Mouse (Mus musculus) brain, adult 2 months (tissue): ENCODE results near the gene Rcn3.

ENCODE experiments used
- DNase-seq: peaks from one replicate; pipeline ENCODE4 v3.0.0; 2011; ENCODE audit warnings: low read depth, low spot score

Rcn3 gene

DNA sequence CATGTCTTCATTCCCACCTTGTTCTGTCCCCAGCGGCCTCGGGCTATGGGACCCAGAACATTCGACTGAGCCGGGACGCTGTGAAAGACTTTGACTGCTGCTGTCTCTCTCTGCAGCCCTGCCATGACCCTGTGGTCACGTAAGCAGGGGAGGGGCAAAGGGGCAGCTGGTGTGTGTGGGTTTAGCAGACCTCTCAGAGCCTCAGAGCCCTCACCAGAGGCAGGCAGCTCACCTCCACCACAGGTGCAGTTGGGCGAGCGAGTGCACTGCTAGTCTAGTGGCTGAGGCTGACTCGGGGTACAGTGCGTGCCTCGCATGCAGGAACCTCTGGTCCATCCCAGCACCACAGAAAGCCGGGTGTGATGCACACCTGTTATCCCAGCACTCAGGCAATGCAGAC, 18.1 kb downstream of the Rcn3 start:
- no peak for DNase-seq

GRCm38 (mm10) chr7:45073171-45073707, 18.8 kb downstream of the Rcn3 start:
- DNase-seq, result no peak

GRCm38 (mm10) chr7:45072230-45072629, 19.8 kb downstream of the Rcn3 start:
- DNase-seq, result peak; percentile 62

- no peak for DNase-seq
Observed at GRCm38 (mm10) chr7:45069671-45070070, 22.4 kb downstream of the Rcn3 start.

DNA sequence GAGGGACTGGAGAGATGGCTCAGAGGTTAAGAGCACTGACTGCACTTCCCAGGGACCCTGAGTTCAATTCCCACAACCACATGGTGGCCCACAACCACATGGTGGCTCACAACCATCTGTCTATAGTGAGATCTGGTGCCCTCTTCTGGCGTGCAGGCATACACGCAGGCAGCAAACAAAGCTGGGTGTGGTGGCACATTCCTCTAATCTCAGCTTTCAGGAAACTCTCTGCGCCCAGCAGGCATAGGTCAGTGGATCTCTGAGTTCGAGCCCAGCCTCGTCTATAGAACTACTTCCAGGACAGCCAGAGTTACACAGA, 24.1 kb downstream of the Rcn3 start:
- peak; percentile 53 for DNase-seq

DNA sequence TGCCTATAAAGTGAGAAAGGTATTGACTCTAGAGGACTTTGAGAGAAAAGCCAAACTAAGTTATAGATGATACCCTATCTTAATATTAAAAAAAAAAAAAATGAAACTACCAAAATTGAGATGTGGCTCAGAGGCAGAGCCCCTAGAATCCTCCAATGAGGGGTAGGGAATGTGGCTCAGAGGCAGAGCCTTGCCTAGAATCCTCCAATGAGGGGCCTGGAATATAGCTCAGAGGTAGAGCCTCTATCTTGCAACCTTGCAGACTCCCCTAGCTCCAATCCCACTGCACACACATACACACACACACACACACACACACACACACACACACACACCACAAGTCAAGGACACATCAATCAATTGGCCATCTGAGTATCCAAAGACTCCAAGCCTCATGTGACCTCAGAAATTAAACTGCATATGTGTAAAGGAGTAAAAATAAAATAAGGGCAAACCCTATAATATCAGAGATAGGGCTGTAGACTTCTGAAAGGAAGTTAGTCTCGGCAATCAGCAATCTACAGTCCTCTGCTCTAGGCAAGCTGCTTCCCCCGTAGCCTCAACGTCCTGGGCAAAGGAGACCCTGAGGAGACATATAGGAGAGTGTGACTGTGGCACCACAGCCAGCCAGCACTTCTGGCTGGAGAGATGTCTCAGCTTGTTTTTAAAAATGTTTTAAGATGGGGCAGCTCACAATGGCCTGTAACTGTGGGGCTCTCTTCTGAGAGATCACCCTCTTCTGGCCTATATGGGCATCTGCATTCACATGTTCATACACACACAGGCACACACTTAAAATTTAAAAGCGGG, 24.6 kb downstream of the Rcn3 start:
- DNase-seq, result no peak

DNA sequence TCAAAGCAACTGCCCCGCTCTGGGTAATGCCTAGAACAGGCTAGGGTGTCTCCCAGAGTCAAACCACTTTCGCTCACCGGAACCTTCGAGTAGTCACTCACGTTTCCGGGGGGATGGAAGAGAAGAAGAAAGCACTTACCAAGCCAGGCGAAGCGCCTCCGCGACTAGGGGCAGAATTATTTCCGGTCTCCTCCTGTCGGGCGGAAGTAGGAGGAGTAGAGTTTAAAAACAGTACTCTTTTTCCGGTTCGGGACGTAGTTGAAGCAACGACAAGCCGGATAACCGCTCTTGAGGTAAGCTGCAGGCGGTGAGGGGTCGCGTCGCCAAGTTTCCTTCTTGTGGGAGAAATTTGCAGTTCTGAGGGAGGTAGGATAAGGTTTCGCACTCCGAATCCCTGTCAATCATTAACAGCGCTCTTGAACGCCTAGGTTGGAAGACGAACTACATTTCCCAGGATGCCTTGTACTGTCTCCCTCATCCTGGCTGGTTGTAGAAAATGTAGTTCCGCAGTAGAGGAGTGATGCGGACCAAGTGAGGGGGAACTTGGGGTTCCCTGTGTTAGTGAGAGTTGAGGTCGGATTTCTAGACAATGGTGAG, 29.7 kb downstream of the Rcn3 start, which contains the start of the genes Nosip and Prrg2:
Gene Nosip (plus strand): TSS at position 191 of the 597 bp plus-strand sequence.
Gene Prrg2 (minus strand): TSS at position 439 of the 597 bp plus-strand sequence.
- peak; percentile 99 for DNase-seq

DNA sequence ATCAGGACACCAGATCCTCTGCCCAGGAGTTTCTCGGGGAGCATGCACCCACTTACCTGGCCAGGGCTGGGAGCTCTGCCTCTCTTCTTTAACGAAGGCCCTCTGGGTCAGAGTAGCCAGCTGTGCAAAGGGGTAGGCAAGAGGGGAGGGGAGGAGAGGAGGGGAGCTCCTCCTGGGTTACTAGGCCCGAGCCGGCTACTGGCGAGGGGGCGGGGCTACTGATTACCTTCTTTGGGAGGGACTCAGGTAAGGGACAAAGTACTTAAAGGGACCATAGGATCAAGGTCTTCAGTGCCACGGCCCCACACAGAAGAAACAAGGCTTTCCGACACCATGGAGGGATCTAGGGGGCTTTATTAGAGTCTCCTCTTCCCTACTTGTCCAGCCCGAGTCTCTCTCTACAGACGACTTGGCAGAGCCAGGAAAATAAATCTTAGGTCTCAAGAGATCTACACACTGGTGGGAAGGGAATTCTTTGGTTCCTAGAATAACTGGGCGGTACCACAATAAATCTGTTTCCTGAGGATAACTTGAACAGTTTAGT, 30.4 kb downstream of the Rcn3 start:
- no peak for DNase-seq

DNA sequence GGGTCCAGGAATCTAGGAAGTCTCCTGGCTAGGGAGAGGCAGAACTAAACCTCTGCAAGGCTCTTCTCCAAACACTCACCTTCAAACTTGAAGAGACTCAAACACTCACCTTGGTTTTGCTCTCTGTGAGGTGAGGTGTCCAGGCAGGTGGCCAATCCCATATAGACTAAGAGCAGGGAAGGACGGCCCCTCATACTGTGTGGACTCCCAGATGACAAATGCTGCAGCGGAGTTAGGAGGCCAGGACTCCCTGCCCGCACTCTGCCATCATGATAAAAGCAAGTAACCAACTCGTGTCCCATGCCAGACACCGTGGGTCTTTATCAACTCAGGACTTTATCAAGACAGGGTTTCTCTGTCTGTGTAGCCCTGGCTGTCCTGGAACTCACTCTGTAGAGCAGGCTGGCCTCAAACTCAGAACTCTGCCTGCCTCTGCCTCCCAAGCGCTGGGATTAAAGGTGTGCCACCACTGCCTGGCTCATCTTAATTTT, 31.3 kb downstream of the Rcn3 start:
- no peak for DNase-seq

DNA sequence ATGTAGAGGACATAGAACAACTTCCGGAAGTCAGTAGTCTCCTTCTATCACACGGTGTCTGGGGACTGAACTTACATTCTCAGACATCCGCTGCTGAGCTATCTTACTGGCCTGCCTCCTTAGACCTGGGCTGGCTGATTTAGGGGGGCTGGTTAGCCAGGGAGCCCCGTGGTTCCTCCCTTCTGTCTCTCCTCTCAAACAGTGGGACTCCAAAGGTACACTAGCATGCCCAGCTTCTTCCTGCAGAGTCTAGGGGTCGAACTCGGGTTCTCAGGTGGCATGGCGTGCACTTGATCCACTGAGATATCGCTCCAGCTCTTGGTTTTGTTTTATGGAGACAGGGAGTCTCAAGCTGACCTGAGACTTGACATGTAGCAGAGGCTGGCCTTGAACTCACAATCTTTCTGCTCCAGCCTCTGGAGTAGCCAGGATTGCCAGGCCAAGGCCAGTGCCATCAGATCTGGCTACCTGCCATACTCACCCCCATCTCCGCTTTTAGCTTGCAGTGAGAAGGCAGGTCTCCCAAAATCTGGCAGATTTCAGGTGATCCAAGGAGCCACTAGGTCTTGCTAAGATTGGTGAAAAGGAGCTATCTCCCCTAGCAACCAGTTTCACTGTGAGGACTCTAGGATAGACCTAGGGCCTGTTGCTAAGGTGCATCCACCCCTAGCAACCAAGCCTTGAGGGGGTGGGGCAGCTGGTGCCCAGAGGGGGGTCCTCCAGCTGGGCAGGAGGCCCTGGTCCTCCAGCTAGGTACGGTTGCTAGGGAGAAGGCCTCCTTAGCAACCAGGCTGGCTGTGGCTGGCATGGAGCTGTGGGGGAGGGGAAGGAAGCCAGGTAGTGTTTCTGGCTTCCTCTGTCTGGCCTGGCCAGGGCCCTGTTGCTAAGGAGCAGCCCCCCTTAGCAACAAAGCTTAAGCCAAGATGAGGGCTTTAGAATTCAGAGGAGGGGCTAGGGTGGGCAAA, 33.1 kb downstream of the Rcn3 start:
- DNase-seq, result peak; percentile 31

DNA sequence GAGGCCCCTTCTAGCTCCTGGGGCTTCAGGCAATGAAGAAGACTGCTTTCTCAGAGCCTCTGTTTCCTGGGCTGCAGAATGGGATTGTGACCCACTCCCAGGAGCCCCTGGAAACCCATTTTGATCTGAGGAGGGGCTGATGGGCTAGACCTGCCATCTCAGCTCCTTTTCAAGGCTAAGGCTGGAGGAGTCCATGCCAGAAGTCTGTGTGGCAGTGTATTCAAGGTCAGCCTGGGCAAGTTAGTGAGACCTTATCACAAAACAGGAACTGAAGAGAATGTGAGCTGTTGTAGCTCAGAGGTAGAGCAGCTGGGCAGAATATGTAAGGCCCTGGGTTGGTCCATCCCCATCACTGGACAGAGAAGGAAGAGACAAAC, 35.1 kb downstream of the Rcn3 start:
- DNase-seq, result no peak

DNA sequence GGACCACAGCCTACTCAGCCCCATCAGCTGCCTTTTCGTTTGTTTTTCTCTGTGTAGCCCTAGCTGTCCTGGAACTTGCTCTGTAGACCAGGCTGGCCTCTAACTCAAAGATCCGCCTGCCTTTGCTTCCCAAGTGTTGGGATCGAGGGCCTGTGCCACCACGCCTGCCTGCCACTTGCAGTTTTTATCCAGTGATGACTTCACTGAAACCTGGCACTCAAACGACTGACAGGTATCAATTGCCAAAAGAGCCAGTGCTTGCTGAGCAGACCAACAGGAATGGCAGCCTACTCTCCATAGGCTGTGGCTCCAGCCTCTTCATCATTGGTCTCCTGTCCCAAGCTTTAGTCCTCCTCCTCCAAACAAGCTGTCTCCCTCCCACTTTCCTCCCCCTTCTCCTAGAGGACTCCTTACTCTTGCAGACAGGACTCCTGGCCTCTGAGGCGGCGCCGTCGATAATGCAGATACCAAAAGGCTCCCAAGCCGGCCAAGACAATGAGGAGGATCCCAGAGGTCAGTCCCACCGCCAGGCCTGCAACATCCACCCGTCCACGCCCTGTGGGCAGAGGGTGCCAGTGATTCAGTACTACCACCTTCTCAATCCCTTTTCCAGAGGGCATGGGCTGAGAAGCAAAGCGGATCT, 35.6 kb downstream of the Rcn3 start:
- DNase-seq, result no peak

- peak; percentile 100 for DNase-seq
Observed at GRCm38 (mm10) chr7:45053931-45054510, 38.0 kb downstream of the Rcn3 start.

- peak; percentile 94 for DNase-seq
Observed at GRCm38 (mm10) chr7:45053117-45053930, 38.7 kb downstream of the Rcn3 start.

GRCm38 (mm10) chr7:45052862-45053116, 39.2 kb downstream of the Rcn3 start, which contains the start of gene Prr12:
TSS of gene Prr12 (minus strand) at chr7:45052881.
- no peak for DNase-seq

DNA sequence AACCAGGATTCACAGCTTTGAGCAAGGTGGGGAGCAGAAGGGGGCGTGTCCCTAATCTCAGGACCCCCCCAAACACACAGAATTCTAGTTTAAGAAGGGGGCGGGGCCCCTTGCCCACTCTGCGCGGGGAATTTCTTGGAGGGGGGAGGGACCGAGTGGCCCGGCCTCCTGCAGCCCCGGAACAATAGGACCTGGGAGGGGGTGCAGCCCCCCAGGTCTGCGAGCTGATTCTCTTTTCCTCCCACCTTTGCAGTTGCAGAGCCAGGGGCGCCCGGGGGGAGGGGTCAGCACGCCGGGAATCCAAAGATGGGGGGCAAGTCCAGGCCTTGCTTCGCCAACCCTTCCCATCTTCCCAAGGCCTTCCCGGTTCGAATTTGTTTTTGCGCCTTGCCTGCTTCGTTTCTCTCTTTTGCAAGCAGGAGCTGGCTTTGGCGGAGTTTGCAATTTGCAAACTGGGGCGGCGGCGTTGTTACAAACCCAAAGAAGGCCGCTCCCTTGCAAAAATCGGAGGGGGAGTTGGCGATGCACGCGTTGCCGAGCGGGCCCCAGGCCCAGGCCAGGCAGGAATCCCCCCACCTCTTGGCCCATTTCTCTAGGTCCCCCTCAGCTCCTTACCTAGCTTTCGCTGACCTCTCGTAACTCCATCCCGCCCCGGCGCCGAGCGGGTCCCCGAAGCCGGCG, 39.7 kb downstream of the Rcn3 start:
- DNase-seq, result peak; percentile 68

- no peak for DNase-seq
Observed at GRCm38 (mm10) chr7:45051601-45051974, 40.4 kb downstream of the Rcn3 start.

- peak; percentile 96 for DNase-seq
Observed at GRCm38 (mm10) chr7:45050945-45051600, 40.9 kb downstream of the Rcn3 start.
